Mouse (Mus musculus) cerebellum, adult (tissue): ENCODE measurements around the gene Mpp2.
A peak's percentile ranks its signal among the peaks of the same experiment; 100 is the strongest.

Source experiments
- ATAC-seq: cut with Nextera tagmentation; 2 replicates; pipeline ENCODE4 v1.9.2; 2017; ENCODE audit warnings: mild to moderate bottlenecking, moderate library complexity, mixed read lengths; ENCODE audit not compliant: insufficient number of reproducible peaks, low FRiP score, low TSS enrichment

Mpp2 gene

GRCm38 (mm10) chr11:102039487-102040137 is 48.7 kb downstream of the Mpp2 start:
- ATAC-seq, result no peak

- no peak for ATAC-seq
These were observed 50.5 kb downstream of the Mpp2 start for GRCm38 (mm10) chr11:102037789-102038188.

- no peak for ATAC-seq
These were observed 52.0 kb downstream of the Mpp2 start for GRCm38 (mm10) chr11:102036336-102036735.

GRCm38 (mm10) chr11:102035456-102035960 is 52.8 kb downstream of the Mpp2 start:
- no peak for ATAC-seq

- peak; percentile 65; the same call in 1 of the 2 replicates for ATAC-seq
These were observed 53.4 kb downstream of the Mpp2 start for GRCm38 (mm10) chr11:102034887-102035286.

GRCm38 (mm10) chr11:102033055-102033591 is 55.2 kb downstream of the Mpp2 start:
- ATAC-seq, result no peak

DNA sequence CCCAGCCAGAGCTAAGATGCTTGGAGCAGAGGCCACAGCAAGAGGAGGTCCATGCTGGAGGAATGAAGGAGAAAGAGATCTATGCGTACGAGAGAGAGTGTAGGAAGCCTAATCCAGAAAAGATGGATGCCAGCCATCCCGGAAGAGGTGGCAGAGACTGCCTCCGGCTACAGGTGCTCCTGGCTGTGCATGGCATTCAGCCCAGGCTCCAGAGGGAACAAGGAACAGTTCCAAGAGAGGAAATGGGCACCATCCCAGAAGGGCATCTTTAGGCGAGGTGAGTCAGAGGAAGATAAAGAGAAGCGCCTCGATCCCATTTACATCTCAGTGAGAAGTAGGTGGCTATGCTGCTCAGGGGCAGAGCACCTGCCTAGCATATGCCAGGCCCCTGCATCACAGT is 57.2 kb downstream of the Mpp2 start:
- peak; percentile 70; the same call in 1 of the 2 replicates for ATAC-seq

- no peak for ATAC-seq
These were observed 58.3 kb downstream of the Mpp2 start for GRCm38 (mm10) chr11:102029966-102030365.

GRCm38 (mm10) chr11:102029304-102029703 is 59.0 kb downstream of the Mpp2 start:
- no peak for ATAC-seq

DNA sequence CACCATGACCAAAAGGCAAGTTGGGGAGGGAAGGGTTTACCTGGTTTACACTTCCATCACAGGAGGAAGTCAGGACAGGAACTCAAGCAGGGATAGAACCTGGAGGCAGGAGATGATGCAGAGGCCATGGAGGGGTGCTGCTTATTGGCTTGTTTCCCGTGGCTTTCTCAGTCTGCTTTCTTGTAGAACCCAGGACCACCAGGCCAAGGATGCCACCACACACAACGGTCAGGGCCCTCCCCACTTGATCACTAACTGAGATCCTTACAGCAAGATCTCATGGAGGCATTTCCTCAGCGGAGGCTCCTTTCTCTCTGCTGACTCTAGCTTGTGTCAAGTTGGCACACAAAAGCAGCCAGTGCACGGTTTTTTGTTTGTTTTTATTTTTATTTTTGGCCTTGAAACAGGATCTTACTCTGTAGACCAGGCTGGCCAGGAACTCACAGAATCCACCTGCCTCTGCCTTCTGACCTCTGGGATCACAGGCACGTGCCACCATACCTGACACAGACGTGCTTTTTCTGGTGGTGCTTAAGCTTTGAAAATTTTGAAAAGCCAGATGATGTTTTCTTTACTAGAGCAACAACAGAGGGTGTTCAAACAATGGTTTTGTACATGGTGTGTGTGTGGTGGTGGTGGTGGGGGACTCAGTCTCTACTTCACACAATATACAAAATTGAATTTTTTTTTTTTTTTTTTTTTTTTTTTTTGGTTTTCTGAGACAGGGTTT is 60.1 kb downstream of the Mpp2 start, which contains the start of gene Mpp3:
Gene Mpp3, minus strand, starts transcription at position 375 of the 730 bp plus-strand sequence.
- no peak for ATAC-seq

DNA sequence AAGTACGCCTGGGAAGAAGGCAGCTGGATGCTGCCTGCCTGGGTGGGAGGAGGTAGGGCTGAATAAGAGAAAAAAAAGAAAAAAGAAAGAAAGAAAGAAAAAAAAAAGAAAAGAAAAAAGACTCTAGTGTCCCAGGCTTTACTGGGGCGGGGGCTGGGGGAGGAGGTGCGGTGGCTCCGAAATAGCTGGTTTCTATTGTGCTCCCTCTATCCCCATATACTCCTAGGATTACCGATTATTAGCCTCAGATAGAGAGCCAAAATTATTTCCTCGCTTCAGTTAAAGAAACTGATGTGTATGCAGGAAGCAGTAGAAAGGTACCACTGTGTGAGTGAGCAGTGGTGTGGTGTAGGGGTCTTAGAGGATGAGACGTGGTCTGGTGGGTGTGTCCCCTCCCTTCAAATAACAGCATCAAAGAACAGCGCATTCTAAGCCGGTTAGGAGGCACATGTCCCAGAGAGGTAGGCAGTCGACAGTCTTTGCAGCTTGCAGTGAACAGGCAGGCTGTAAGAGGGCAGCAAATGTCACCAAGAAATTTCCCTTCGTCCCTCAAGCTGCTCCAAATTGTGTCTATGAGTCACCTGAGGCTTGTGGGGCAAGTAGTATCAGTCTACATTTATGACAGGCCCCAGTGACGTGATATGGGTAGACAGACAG is 60.8 kb downstream of the Mpp2 start:
- ATAC-seq, result no peak

- ATAC-seq, result peak; percentile 4; the same call in 1 of the 2 replicates
These were observed 61.5 kb downstream of the Mpp2 start for GRCm38 (mm10) chr11:102026694-102027360.

GRCm38 (mm10) chr11:102025991-102026660 is 62.2 kb downstream of the Mpp2 start:
- no peak for ATAC-seq

- no peak for ATAC-seq
These were observed 63.0 kb downstream of the Mpp2 start for GRCm38 (mm10) chr11:102025354-102025753.

GRCm38 (mm10) chr11:102024875-102025274 is 63.4 kb downstream of the Mpp2 start:
- ATAC-seq, result no peak

DNA sequence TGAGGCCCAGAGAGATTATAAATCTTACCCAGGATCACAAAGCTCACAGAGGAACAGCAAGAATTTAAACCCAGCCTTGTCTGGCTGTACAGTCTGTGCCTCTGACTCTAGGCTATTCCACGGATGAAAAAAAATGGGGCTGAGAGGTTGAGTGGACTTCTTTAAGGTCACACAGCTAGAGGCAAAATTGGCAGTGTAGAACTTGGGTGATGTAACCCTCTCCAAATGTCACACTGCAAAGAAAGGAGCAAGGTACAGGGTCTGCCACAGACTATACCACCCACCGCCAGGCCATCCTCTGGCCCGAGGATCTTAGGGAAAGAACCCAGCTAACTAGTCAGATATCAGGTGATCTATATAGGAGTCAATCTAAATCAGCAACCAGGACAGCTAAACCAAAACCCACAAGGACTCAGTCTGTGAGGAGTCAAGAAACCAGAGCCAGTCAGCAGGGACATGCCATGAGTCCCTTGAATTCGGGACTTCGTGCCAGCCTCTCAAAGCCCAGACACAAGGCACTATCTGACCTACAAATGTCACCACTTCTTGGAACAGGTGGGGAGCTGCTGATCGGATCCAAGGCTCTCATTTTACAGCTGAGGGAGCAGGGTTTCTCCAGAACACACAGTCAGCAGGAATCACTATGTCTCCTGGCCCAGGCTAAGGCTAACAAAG is 64.1 kb downstream of the Mpp2 start:
- ATAC-seq, result peak; percentile 84

DNA sequence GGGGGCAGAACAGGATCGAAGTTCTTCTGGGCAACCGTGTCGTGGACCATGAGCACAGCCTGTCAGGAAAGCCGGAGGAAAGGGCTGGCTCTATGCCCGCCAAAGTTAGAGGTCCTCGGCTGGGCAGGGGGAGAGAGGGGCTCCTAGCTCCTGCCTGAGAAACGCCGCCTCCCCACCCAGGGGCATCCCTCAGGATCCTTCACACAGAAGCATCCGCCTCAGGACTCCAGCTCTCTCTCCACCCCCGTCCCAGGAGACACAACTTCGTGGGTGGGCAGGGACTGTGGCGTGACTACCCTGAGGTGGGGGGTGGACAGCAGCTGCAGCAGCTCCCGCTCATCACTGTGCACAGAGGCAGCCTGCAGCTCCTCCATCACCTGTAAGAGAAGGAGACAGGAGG is 64.9 kb downstream of the Mpp2 start:
- ATAC-seq, result no peak

GRCm38 (mm10) chr11:102021196-102021595 is 67.1 kb downstream of the Mpp2 start:
- no peak for ATAC-seq

DNA sequence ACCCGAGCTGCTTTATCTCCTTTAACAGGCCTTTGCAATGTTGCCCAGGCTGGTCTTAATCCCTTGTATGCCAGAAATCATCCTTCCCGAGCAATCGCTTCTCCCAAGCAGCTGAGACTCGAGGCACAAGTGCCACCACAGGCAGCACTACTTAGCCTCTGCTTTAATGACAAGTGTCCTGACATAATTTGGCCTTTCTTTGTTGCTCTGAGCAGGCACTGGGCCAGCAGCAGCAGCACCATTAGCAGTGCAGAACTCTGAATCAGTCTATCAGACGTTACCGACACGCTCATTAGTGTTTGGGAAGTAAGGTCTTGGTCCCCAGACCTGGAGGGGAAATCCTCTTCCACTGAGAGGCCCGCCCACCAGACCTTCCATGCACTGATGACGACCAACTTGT is 68.6 kb downstream of the Mpp2 start:
- no peak for ATAC-seq
